Mouse (Mus musculus) ovary, adult 18-20 months (tissue): ENCODE measurements around the gene Nwd1.
"Not testable (repeated sequence)": the region's sequence is repeated elsewhere in the genome, so short reads cannot be mapped to it uniquely, and the experiment has no call there.

Source experiments
- DNase-seq: peaks from one replicate; pipeline ENCODE4 v3.0.0; 2022; ENCODE audit warnings: low spot score, mixed read lengths

Nwd1 gene

DNA sequence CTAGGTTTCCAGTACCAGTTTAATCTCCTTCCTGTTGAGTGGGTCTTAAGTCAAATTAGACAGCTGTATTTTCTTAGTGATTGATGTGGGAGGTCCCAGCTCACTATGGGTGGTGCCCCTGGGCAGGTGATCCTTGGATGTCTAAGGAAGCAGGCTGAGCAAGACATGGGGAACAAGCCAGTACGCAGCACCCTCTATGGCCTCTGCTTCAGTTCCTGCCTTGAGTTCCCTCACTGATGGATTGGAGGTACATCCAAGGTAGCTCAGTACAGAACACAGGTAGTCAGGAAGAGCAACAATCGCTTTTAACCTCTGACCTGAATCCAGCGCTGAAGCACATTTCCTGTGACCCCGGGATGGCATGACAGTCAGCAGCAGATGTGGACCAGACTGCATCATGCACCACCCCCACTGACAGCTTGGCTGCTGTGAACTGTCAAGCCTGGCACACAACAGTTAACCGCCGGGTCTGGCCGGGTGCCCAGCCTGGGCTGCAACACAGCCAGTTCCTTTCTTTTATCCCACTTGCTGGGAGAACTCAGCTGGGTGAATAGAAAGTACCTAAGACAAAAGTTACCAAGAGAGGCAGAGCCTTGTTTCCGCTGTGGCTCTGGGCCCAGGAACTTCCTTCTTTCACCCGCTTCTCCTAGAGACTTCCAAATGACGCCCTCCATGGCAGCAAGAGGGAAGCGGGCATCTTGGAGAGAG lies at the start of gene Nwd1:
Nwd1 (plus strand) TSS at position 652 of the 708 bp plus-strand sequence.
- peak; percentile 59 for DNase-seq

DNA sequence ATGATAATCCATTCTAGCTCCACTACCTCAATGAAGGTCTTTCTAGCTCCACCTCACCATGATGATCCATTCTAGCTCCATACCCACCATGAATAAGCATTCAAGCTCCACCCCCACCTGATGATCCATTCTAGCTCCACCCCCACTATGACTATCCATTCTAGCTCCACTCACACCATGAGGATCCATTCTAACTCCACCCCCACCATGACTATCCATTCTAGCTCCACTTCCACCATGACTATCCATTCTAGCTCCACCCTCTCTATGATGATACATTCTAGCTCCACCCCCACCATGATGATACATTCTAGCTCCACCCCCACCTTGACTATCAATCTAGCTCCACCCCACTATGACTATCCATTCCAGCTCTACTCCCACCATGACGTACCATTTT lies 3.6 kb upstream of the Nwd1 start:
- DNase-seq = no peak

DNA sequence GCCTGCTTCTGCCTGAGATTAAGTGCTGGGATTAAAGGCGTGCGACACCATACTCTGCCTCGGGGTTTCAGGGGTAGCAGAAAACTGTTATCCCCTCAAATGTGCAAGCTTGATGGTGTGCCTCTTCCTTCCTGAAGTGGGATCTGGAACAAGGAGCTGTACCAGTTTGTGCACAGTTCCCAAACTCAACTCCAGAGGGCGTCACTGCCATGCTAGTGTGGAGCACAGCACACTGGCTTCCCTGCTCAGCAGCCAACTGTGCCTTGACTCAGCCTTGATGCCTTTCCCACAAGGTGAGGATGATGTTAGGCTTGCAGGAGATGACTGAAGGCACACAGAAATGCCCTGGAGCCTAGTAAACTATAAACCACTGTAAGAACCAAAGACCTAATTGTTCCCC lies 1.9 kb upstream of the Nwd1 start:
- DNase-seq = no peak

DNA sequence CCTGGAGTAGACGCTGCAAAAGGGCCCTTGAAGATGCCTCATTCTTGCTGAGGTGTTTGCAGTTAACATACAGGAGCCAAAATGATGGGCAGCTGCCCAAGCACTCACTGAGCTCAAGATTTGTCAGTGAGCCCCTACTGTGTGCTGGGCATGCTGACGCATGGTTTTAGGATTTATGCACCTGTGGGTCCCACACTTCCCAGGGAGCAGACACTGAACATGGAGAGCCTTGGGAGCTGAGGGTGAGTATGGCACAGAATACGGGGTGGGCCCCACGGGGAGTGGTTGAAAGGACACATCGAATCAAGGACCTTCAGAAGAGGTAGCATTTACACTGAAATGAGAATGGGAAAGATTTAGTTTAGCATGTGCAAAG lies 245 bp downstream of the Nwd1 start:
- no peak for DNase-seq

- no peak for DNase-seq
These were observed 4.2 kb downstream of the Nwd1 start for GRCm38 (mm10) chr8:72650697-72651096.

GRCm38 (mm10) chr8:72654565-72655521 lies 8.3 kb downstream of the Nwd1 start:
- DNase-seq = no peak

DNA sequence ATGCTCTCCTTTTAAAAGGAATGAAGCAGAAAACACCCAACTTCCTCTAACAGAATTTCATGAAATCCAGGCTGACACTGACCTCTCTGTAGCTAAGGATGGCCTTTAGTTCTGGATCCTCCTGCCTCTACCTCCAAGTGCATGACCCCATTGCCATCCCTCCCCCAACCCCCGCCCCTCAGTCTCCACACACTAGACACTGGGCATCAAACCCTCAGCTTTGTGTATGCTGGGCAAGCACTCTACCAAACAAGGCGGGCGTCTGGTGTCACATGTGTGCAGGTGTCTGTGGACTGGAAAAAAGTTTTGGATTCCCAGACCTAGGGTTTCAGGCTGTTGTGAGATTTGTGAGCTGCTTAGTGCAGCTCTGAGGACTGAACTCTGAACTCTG lies 9.0 kb downstream of the Nwd1 start:
- no peak for DNase-seq

- DNase-seq = no peak
These were observed 13.5 kb downstream of the Nwd1 start for GRCm38 (mm10) chr8:72659967-72660366.

GRCm38 (mm10) chr8:72664107-72664652 lies 17.7 kb downstream of the Nwd1 start:
- no peak for DNase-seq

- no peak for DNase-seq
These were observed 18.2 kb downstream of the Nwd1 start for GRCm38 (mm10) chr8:72664757-72665156.

DNA sequence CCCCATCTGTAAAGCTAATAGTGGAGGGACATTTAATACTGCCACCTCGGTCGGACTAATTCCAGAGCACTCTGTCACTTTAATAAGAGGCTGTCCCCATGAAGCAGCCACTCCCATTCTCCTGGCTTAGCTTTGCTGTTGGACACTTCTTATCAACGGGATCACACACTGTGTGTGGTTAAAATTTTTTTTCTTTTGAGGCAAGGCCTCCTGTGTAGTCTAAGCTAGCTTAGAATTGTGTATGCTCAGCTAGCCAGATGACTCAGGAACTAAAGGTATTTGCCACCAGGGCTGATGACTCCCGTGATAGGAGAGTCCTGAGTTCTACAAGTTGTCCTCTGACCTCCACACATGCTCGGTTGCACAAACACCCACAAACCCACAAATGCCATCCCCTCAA lies 18.9 kb downstream of the Nwd1 start:
- no peak for DNase-seq

DNA sequence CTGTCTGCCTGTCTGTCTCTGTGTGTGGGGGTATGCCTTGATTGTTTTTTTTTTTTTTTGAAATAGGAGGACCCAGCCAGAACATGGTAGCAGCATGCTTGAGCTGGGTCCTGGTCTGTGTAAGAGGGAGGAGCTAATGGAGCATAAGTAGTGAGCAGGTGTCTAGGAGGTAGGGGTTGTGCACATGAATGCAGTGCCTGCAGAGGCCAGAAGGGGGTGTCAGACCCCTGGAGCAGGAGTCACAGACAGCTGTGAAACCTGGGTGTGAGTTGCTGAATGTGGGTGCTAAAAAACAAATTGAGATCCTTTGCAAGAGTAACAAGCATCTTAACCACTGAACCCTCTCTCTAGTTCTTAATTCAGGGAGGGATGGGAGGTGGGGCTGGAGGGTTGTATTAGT lies 22.4 kb downstream of the Nwd1 start:
- no peak for DNase-seq

DNA sequence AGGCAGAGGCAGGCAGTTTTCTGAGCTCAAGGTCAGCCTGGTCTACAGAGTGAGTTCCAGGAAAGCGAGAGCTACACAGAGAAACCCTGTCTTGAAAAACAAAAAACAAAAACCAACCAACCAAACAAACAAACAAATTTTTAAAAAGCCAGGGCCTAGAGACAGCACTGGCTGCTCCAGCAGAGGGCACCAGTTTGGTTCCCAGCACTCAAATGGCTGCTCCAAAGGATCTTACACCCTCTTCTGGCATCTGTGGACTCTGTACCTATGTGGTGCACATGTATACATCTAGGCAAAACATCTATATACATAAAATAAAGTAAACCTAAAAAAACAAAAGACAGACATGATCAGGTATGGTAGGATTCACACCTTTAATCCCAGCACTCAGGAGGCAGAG lies 26.3 kb downstream of the Nwd1 start:
- no peak for DNase-seq

DNA sequence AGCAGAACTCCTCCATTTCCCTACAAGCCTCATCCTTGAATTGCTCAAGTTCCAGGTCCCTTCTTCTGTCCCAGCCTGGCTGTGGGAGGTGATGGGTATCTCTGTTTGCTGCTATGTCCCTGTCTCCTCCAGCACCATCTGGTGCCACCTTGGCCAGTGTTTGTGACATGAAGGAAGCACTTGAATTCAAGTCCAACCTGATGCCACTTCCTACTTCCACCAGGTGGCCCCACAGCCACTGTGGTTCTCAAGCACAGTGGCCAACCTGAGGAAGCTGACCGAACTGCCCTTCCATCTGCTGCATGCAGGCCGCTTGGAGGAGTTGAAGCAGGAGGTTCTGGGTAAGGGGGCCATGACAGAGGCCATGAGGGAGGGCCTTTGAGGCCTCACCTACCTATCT lies 27.7 kb downstream of the Nwd1 start:
- DNase-seq = no peak

GRCm38 (mm10) chr8:72676436-72676835 lies 29.9 kb downstream of the Nwd1 start:
- no peak for DNase-seq

DNA sequence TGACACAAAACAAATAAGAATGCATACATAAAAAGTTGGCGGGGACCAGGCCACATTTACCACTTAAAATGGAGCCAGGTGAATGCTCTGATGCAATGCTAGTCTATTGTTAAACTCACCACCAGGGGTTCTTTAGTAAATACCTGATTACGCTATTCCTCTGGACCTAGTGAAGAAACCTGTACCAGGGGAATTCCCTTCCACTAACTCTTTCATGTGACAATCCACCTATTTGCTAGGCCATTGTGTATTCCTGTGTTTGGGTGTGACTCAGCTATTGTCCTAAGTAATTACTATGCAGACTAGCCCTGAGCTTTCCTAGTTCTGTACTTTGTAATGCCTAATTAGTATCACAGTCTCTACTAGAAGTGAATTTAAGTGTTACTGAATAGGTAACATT lies 30.3 kb downstream of the Nwd1 start:
- not testable (repeated sequence) for DNase-seq

- no peak for DNase-seq
These were observed 30.8 kb downstream of the Nwd1 start for GRCm38 (mm10) chr8:72677331-72677730.

DNA sequence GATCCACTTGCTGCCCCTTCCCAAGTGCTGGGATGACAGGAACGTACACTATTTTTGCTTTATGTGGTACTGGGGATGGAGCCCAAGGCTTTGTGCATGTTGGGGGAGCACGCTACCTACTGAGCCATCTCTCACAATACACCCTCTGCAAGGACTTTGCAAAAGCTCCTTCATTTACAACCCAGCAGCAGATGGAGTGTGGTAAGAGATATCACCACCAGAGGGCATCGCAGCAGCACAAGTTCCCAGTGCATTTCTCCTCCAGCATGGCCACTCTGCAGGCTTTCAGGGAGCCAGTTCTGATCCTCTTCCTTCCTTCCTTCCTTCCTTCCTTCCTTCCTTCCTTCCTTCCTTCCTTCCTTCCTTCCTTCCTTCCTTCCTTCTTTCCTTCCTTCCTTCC lies 33.6 kb downstream of the Nwd1 start:
- peak; percentile 25 for DNase-seq

GRCm38 (mm10) chr8:72682051-72682687 lies 35.7 kb downstream of the Nwd1 start:
- no peak for DNase-seq

- DNase-seq = no peak
These were observed 36.6 kb downstream of the Nwd1 start for GRCm38 (mm10) chr8:72683010-72683521.

DNA sequence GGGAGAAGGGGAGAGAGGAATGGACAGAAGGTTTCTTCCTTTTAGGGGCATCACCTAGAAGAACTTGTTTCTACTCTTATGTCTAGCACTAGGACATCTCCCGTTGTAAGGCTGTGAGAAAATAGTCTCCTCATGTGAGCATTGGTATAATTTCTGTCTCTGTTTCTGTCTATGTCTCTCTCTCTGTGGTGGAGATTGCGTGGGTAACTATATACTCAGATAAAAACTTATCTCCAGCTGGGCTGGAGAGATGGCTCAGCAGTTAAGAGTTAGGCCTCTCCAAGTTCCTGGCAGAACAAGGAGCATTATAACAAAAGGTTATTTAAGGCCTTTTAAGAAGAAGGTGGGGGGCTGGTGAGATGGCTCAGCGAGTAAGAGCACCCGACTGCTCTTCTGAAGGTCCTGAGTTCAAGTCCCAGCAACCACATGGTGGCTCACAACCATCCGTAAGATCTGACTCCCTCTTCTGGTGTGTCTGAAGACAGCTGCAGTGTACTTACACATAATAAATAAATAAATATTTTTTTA lies 37.1 kb downstream of the Nwd1 start:
- DNase-seq = not testable (repeated sequence)

DNA sequence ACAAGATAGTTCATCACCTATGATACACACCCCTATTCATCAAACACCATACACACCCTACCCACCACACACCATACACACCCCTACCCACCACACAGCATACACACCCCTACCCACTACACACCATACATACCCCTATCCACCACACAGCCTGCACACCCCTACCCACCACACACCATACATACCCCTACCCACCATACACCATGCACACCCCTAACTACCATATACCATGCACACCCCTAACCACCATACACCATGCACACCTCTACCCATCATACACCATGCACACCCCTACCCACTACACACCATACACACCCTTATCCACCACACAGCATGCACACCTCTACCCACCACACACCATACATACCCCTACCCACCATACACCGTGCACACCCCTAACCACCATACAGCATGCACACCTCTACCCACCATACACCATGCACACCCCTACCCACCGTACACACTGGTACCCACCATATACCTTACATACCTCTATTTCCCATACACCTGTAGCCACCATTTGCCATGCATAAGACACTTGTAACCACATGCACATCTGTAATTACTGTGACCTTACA lies 51.9 kb downstream of the Nwd1 start:
- DNase-seq = no peak
